Mouse (Mus musculus) spleen, postnatal 0 days (tissue): ENCODE measurements around the gene Mtcl1. TPM values are rescaled to one million over a fixed set of nuclear protein-coding genes. Genes with fewer than 3 reads are reported as not detected.

Experiments used
- polyA plus RNA-seq: library from polyadenylated mRNA; unstranded; fragments of >200 nt; fragmentation: Nextera tagmentation; extraction: Ambion mirVana; gene quantifications from 2 replicates; pipeline ENCODE4 v1.2.1, GENCODE M21; 2015

The Mtcl1 gene
- 0.11 and 0.18 TPM in 2 replicates for polyA plus RNA-seq

DNA sequence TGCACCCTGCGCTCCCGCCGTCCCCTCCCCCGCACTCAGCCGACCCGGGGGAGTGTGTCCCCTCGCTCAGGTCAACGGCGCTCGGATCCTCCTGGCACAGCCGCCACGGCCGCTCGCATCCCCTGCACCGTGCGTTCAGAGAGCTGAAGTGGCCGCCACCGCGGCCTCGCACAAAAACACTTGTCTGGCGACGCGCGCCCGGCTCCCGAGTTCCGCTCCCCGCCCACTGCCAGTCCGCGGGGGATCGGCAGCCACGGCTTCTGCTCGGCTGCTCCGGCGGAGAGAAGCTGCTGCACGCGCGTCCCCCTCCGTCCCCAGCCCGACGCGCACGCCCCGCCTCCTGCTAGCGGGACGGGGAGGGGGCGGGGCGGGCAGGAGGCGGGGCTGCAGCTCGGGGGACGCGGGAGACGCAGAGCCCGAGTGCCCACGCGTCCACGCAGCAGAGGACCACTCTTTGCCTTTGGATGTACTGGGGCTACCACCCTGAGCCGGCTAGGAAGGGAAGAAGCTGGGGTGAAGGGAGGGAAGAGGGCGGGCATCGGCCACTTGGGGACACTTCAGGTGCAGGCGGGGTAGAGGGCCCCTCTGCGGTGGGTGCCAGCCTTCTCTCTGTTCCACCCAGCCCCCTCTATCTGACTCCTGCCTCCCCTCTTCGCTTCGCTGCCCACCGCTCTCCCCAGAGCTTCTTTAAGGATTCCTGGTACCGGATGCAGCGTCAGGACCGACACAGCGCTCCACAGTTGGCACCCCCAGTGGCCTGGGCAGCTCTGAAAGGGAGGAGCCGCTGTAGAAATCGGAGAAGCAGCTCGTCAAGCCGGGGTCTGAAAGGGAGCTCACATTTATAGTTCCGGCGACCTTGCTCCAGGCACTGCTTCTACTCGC is at the start of gene Mtcl1:
Gene Mtcl1 (minus strand): TSS at position 291 of the 882 bp plus-strand sequence.

Other genes starting within 250 kb of the Mtcl1 start
- gene Rab12, start 70.0 kb upstream of the Mtcl1 start, polyA plus RNA-seq = 17.0 and 19.0 TPM in 2 replicates
- not detected in 2 replicates for gene Themis3, start 144.9 kb upstream of the Mtcl1 start, polyA plus RNA-seq